Mouse (Mus musculus): ENCODE measurements around the gene Csf3r. TPM values are rescaled to one million over a fixed set of nuclear protein-coding genes. Genes with fewer than 3 reads are reported as not detected.

The Csf3r gene
- polyA plus RNA-seq (2015; fragmentation: Nextera tagmentation; extraction: Ambion mirVana), result 0.82 and 1.2 TPM in 2 replicates

GRCm38 (mm10) chr4:126024303-126024900, at the start of gene Csf3r:
TSS of gene Csf3r (plus strand) at chr4:126024550.

GRCm38 (mm10) chr4:126046851-126047585, 22.7 kb downstream of the Csf3r start, which contains the start of gene Mrps15:
TSS of gene Mrps15 (plus strand) at chr4:126046925.

GRCm38 (mm10) chr4:126058134-126058996, 34.0 kb downstream of the Csf3r start, which contains the start of gene Oscp1:
TSS of gene Oscp1 (plus strand) at chr4:126058565.

Other genes starting within 250 kb of the Csf3r start
- 125 and 159 TPM in 2 replicates for gene Mrps15, start 22.4 kb downstream of the Csf3r start, polyA plus RNA-seq (2015; fragmentation: Nextera tagmentation; extraction: Ambion mirVana)
- 10.7 and 12.6 TPM in 2 replicates for gene Oscp1, start 34.0 kb downstream of the Csf3r start, polyA plus RNA-seq (2015; fragmentation: Nextera tagmentation; extraction: Ambion mirVana)
- gene Lsm10, start 72.1 kb downstream of the Csf3r start, polyA plus RNA-seq (2015; fragmentation: Nextera tagmentation; extraction: Ambion mirVana), result 69.4 and 75.4 TPM in 2 replicates
- gene Stk40, start 79.4 kb downstream of the Csf3r start, polyA plus RNA-seq (2015; fragmentation: Nextera tagmentation; extraction: Ambion mirVana), result 11.4 and 14.1 TPM in 2 replicates
- gene Eva1b, start 123.2 kb downstream of the Csf3r start, polyA plus RNA-seq (2015; fragmentation: Nextera tagmentation; extraction: Ambion mirVana), result 88.0 and 119 TPM in 2 replicates
- 5.4 and 5.5 TPM in 2 replicates for gene Sh3d21, start 138.9 kb downstream of the Csf3r start, polyA plus RNA-seq (2015; fragmentation: Nextera tagmentation; extraction: Ambion mirVana)
- 91.4 and 131 TPM in 2 replicates for gene Thrap3, start 178.2 kb downstream of the Csf3r start, polyA plus RNA-seq (2015; fragmentation: Nextera tagmentation; extraction: Ambion mirVana)
- 28.7 and 41.5 TPM in 2 replicates for gene Map7d1, start 231.8 kb downstream of the Csf3r start, polyA plus RNA-seq (2015; fragmentation: Nextera tagmentation; extraction: Ambion mirVana)
- 109 TPM in 2 replicates for gene Trappc3, start 237.8 kb downstream of the Csf3r start, polyA plus RNA-seq (2015; fragmentation: Nextera tagmentation; extraction: Ambion mirVana)